Mouse (Mus musculus): ENCODE measurements at regions not wholly inside any gene's neighbourhood (a gene's known extent, or its start where the extent isn't known, plus 50 kb on each side); places are given as distances from the start of the nearest gene placed in this dataset.
A peak's percentile ranks its signal among the peaks of the same experiment; 100 is the strongest.

DNA sequence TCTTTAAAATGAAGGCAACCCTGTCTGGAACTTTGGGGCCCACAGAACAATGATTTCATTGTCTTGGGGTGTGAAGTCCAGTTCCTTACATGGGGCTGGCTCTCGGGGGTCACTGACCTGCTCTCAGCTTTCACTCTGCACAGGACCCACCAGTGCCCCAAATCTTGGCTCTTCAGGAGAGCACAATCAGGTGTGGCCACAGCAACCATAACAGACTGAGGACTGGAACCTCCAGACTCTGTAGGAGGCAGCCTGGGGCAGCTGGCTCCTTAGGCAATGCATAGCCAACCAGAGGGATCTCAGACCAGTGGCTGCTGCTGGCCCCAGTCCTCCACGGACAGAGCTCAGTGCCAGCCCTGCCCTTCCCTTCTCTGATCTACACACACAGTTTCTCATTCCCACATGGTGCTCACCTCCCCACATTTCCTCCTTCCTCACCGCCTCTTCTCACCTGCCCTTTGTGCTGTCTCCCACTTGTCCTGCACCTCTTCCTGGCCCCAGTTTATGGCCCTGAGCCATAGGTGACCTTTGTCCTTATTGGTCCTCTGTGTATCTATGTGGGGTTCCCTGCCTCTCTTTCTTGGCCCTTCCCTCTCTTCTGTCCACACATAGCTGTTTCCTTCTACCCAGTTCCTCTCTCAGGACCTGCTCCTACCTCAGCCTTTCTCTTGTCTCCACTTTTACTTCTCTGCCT is 151.9 kb upstream of the Zmiz1 start:
- DNase-seq = no peak

DNA sequence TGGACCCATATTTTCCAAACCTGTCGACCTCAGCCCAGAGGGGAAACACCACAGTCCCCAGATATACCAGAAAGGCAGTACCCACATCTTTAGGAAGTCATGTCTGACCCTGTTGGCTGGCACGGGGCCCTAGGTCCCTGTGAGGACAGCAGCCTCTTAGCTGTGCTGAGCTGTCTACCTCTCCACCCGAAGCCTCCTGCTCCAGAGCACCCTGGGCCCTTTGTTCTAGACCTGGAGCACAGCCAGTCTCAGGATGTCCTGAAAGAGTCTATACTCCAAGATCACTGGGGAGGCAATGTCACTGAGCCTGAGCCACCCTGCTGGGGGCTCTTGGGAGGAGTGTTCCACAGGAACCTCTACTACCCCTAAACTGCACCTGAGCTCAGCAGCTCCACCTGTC is 150.9 kb upstream of the Zmiz1 start:
- DNase-seq = no peak

DNA sequence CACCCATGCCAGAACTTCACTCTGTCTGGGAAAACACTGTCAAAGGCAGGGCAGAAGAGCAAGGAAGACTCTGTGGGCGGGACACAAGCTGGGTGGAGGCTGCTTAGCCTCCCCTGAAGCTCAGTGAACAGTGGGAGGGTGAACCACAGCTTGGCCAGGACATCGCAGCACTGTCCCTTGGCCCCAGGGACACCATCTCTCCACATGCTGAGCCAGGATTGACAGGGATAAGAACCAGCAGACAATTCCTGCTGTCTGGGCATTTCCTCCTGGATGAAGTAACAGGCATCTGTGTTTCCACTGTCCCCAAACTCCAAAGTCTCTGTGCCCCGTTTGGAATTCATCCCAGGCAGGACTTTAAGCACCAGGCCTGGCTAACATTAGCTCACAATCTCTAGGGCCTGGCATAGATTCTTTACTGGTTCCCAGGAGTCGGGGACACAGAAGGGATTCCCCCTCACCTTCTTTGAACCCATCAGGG is 148.3 kb upstream of the Zmiz1 start:
- DNase-seq = no peak

DNA sequence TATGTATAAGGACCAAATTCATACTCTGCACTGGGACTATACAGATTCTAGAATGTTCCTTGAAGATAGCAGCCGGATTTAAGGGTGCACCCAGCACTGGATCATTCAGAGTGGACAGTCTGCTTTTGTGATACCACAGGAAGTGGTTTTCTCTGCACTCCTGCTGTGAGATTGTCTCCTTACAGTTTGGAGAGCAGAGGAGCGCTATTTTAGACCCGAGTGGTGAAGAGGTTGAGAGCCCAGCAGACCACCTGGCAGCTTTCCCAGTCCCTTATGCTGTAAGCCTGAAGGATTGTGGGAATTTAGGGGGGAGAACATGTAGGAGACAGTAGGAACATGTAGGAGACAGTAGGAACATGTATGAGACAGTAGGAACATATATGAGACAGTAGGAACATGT is 147.5 kb upstream of the Zmiz1 start:
- DNase-seq = no peak

DNA sequence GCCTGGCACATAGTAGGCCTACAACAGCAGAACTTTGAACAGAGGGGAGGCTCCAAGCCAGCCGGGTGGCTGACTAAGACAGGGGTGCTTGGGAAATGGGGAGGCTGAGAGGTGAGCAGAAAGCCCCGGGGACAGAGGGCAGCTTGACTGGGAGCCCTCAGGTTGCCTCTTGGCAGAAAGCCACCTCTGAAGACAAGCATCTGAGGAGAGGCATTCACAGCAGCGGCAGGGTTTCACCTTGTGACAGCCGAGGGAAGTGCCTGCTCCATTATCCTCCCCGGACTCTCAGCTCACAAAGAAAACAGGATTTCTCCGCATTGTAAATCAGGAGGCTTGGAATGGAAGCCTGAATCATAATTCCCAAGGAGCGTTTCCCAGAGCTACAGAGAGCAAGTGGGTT is 146.8 kb upstream of the Zmiz1 start:
- no peak for DNase-seq

DNA sequence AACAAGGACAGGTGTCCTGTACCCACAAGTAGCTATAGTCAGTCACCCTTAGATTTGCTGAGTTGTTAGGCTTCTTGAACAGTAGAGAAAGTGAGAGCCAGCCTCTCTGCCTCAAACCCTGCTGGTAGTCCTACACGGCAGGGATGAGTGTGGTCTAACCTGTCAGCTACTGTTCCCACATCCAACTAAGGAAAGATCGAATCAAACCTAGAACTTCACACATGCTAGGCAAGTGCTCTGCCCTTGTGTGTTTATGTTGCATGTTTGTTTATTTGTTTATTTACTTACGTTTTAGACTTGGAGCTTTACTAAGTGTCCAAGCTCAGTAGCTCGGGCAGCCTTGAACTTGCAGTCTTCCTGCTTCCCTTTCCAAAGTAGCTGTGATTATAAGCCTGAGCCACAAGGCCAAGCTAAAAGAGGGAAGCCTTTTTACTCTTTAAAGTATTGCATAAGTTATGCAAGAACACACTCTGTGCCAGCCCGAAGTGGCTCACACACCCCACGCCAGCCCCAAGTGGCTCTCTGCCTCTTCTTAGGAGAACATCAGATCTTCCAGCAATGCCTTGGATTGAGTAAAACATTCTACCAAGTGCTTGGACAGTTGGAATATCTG is 146.1 kb upstream of the Zmiz1 start:
- DNase-seq = no peak

DNA sequence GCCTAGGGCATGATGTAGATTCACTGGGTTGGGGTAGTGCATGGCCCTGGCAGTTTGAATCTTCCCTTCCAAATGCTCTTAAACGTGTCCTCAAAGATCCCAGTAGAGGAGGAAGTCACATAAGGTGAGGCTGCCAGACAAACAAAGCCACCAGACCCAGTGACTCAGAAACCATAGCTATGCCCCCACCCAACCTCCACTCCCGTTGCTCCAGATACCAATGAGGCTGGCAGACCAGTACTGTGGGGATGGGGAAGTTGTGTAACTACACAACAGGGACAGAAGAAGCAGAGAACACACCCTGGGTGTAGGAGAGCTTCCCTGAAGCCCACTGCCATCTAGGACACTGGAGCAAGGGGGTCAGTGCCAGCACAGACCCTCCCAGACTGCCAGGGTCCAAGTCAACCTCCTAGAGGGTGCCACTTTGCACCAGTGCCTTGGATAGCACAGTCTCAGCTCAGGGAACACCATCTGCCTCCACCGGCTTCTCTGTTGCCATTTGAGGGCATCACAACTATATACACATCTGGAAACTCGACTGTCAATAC is 145.2 kb upstream of the Zmiz1 start:
- no peak for DNase-seq

DNA sequence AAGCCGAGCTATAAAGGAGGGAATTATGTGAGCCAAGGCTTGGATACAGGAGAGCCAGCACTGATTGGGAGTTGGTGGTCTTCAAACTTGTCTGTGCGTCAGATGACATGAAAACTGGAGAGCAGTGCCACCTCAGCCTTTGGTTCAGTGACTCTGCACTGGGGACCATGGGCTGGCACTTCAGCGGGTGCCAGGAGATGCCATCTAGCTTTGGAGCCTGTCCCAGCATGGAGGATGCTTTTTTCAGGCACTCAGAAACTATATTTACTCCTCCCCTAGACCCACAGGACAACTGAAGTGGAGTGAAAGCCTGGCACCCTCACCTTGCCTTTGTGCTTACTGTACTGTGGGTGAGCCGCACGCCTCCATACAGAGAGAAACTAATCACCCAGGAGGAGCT is 142.5 kb upstream of the Zmiz1 start:
- DNase-seq = no peak

DNA sequence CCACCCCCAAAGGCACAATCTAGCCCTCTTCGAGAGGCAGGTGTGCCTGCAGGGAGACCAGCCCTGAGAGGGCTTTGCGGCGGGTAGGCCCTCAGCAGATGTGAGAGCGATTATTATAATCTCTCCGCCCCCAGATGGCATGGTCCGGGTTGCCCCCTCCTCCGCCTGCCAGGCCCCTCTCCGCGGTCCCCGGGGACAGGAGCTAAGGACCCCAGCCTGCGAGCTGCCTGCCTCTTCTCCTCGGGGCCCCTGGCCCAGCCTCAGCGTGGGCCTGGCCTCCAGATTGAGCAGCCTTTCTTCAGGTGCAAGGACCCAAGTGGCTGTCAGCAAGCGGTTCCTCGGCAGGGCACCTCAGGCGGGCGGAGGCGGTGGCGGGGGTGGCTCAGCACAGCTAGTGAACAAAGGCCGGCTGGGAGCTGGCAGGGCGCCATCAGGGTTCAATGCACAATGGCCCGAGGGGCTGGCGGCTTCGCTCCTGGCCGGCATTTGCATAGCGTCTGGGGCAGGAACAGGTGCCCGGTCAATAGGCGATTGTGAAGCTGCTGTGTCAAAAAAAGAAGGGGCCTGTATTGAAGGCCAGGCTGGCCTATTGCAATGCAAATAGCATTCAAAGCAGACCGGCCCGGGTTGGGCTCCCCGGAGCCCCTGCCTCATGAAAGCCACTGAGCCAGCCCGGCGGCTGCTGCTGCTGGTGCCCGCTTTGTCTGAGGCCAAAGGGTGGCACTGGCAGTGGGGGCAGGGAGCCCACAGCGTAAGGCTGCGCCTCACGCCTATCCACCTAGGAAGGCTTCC is 141.1 kb upstream of the Zmiz1 start:
- DNase-seq = peak; percentile 94

DNA sequence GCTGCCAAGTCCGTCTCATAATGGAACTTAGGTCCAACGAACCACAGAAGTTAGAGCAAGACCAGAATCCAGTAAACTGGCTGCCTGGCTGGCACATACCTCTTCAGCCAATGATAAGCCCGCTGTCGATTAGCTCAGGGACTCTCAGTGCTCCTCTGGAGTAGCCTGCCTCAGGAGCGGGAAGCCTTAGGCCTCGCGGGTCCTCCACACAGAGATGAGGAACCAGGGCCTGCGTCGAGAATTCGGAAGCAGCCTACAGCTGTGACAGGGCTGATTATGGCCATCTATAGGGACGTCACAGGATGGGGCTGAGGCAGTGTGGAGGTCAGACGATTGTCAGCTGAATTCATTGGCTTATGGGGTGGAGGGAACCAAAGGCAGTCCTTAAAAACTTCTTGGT is 140.1 kb upstream of the Zmiz1 start:
- DNase-seq = no peak

DNA sequence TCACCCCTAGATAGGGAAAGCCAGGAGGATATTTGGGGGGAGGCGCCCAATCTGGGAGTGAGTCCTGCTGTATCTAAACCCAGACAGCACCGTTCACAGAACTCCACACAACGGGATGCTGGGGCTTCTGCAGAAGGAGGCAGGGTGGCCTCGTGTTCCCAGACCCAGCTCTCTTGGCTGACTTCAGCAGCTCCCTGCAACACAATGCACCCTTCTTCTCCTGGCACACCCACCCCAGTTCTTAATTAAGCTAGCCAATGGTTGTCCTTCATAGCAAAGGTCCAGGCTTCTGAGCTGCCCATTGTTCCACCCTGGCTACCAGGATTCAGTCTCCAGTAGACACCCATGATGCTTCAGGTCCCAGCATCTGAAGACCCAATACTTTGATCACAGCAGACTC is 138.8 kb upstream of the Zmiz1 start:
- peak; percentile 75 for DNase-seq

DNA sequence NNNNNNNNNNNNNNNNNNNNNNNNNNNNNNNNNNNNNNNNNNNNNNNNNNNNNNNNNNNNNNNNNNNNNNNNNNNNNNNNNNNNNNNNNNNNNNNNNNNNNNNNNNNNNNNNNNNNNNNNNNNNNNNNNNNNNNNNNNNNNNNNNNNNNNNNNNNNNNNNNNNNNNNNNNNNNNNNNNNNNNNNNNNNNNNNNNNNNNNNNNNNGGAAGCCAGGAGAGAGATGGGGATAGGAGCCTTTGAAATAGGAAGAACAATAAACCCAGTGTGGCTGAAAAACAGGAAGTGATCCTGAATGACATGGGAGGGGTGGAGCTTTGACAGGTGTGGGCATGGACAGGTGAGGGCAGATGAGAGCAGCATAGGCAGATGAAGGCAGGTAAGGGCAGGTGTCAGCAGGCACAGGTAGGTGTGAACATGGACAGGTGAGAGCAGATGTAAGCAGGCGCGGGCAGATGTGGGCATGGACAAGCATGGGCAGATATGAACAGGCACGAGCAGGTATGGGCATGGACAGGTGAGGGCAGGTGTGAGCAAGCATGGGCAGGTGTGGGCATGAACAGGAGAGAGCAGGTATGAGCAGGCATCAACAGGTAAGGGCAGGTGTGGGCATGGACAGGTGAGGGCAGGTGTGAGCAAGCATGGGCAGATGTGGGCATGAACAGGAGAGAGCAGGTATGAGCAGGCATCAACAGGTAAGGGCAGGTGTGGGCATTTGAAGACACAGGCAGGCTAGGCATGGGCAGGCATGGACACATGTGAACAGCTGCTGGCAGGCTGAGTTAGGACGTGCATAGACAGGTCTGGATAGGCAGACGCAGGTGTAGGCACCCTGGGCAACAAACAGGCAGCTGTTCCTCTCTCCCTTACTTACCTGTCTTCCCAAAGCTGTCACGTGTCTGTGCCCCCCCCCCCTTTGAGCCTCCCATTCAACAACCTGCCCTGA is 135.2 kb upstream of the Zmiz1 start:
- DNase-seq = no peak

DNA sequence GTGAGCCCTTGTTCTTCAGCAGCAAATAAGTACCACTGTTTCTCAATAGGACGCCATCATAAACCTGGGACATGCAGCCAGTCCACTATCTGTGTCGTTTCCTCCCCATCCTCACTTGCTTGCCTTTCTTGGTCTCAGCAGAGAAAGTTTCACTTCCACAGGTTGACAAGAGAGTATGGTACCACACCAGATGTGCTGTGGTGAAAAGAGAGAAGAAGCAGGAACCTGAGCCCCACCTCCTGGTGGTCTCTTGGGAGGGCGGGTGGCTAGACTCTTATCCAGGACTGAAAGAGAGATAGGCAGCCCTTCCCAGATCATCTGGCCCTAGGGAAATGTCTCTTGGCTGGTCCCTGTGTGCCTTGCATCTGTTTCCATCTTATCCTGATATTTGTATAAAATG is 133.1 kb upstream of the Zmiz1 start:
- no peak for DNase-seq

DNA sequence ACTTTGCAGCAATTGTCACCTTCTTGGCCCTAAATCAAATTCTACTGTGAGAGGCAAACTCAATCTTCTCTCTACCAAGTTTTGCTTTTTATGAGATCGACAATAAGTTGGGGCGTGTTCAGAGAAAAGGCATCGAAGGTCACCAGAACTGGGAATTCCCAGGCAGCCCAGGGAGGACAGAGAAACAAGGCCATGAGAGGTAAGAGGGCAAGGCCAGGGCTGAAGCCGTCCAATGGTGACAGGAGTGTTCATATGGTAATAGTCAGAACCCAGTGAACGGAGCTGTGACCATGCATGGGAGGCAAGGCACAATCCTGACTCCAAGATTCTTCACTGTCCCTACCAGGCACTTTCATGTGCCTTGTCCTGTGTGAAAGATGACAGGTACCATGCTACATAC is 130.8 kb upstream of the Zmiz1 start:
- no peak for DNase-seq

DNA sequence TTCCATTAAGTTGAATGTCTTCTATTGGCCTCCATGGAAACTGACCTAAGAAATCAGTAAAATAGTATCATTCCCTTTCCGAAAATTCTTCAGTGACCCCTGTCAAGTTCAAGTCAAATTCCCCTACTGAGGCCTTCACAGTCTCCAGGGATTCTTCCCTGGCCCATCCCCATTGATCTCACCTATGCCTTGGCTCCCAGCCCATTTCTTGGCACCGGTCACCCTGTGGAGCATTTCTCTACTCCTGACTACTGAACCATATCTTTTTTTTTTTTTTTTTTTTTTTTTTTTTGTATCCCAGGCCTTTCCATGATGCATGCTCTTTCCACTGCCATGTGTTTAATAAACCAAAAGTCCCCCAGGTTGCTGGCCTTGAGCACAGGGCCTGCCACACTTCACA is 124.8 kb upstream of the Zmiz1 start:
- DNase-seq = no peak

DNA sequence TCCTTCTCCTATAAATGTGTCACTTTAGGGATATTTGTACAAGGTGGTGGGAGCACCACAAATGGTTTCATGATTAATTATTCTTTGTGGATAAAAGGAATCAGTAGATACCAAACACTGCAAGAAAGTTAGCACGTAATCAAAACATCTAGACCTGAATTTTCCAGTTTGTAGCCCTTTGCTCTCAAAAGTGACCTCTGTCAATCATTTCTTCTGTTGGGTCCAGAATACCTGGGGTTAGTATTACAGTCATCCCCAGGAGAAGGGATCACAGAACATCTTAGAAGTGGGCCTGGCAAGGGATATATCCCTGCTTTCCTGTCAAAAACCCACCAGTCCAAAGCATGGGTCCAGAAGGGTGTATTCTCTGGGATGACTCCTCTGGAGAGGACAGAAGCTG is 122.1 kb upstream of the Zmiz1 start:
- DNase-seq = no peak

DNA sequence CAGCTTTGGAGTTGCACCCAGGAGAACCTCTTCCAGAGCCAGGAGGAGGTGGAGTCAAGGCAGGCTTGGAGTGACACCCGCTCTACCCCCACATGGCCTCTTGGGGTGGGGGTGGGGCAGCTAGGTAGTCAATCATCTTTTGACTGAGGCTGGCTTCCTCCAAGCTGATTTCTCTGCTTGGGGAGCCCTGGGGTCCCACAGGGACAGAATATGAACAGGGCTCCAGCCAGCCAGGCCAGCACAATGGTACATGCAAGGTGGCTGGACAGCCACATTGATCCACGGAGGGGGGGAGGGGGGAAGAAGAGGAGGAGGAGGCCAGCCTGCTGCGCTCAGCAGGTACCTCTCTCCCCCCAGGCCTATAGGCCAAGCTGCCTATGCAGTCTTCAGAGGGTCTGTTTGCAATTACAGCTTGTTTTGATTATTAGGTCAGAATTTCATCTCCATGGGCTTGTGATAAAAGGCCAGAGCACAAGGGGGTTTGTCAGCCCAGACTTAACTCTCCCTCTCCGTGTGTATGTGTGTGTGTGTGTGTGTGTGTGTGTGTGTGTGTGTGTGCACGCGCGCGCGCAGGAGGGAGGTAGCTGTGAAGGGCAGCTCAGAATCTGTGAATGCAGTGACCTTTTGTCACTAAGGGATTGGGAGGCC is 120.5 kb upstream of the Zmiz1 start:
- DNase-seq = no peak

DNA sequence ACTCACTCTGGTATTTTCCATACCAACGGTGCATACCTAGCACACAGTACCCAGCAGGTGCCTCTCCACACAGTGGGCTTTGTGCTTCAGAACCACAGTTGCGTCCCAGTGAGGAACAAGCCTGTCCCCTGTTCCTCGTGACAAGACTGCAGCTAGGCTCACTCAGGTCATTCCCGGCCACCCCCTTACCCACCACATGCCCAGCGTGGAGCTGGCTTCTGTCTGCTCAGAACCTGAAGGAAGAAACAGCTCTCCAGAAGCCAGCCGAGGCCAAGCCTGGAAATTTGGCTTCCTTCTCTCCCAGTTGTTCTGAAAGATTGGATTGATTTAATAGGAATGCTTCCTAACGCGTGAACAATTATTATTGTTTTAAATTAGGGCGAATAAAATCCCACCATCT is 118.1 kb upstream of the Zmiz1 start:
- no peak for DNase-seq

DNA sequence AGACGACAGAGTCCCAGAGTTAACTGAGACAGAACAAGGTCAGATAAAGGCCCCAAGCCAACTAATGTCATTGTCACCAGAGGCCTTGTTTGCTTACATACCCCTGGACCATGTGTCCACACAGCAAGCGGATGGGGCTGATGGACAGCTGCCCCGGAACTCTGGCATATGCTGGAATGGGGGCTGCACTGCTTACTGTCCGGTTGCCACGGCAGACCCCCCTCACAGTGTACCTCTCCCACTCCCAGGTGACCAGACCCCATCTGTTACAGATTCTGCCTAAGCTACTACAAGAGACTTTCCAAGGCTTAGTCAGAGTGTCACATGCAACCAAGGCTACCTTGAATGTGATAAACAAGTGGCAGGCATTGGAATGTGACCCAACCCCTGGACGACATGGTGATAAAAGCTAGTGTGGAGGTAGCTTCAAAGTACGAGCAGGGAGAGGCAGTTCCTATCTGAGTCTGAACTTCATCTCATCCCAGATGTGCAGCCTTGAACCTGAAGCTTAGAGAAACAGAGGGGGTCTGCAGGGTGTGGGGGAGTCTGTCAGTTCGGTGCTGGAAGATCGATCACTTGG is 117.0 kb upstream of the Zmiz1 start:
- DNase-seq = no peak

DNA sequence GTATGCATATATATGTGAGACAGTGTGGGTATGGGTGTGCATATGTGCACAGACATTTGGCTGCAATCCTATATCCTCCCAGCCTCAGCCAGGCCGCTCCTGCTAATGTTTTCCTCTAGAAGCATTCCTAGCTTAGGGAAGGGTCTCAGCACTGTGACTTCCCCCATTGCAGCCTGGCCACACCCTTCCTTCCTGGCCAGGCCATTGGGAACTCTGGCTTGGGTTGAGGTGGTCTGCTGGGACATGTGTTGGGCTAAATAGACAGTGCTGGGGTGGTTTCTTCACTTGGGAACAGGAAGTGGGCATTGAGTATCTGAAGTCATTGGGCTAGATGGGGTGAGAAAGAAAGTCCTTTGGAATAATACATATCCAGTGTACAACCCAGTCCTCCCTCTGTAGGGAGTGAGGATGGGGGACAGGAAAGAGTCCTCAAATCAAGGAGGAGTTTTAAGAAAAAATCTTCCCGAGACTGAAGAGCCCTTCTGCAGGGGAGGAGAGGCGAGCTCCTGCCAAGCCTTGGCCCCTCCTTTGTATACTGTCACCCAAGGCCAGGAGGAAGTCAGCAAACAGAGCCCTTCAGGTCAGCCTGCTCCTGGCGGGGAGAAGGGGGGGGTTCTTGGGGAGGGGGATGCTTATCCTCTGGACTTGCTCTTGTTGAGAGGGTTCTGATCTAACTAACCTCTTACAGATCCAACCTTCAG is 116.0 kb upstream of the Zmiz1 start:
- no peak for DNase-seq

DNA sequence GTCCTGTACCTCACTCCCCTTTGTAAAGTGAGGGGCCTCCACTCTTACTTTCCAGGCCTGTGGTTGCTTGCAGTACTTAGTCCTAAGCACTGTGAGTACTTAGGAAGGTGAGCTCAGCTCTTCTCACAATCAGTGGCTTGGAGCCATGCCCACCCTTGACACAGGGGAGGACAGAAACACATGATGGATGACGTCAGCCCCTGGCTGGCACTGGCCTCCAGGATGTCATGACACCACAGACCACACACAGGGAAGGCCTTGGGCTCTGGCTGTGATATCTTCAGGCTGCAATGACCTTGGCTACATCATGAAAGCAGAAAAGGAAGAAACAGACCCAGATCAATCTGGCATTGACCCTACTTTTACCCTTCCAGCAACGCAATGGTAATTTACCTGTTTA is 113.0 kb upstream of the Zmiz1 start:
- DNase-seq = peak; percentile 72
